Mouse (Mus musculus): ENCODE results near the gene Ephb2. TPM values are rescaled to one million over a fixed set of nuclear protein-coding genes. Genes with fewer than 3 reads are reported as not detected.

The Ephb2 gene
- total and polyA plus RNA-seq, 3 experiments = 0.08 to 0.34 (median 0.33) TPM

DNA sequence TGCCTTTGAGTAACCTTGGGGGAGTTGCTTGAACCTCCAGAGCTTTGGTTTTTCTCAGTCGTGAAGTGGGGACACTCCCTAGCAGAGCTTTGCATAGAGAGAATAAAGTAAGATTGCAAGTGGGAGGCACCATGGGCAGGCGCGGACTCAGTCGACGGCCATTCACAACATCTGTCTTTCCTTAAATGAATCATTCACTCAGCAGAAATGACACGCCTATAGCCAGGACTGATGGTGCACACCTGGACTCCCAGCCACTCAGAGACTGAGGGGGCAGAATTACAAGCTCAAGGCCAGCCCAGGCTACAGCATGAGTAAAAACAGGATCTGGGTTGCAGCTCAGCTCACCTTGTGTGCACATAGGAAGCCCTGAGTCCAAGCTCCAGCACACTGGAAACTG is 121.3 kb downstream of the Ephb2 start:
- Histone ChIP-seq H3K27me3 (ENCODE audit: insufficient read depth, low read length) (peaks cover 2% of the 10 kb centered on the region; the same call in 1 of the 2 replicates), H3K9me3 (replicated peaks) (no peaks in the 10 kb centered on the region), H3K4me3 (ENCODE audit: low read depth, low read length) (no peak overlapping the region), H3K36me3 (replicated peaks) (no peaks in the 10 kb centered on the region), H3K4me1 (ENCODE audit: insufficient read depth, low read depth, low read length) (peaks cover 19% of the 10 kb centered on the region)
- ATAC-seq (ENCODE audit: extremely low read depth, insufficient number of reproducible peaks, low FRiP score, poor library complexity, severe bottlenecking) = no peak
- no peak for DNase-seq (ENCODE audit: low spot score)
- no peak for TF ChIP-seq TAL1 (conservative IDR thresholded peaks at IDR 0.05; ENCODE audit: low read depth, low read length)
- no peak for TF ChIP-seq CTCF (IDR thresholded peaks at IDR 0.05; ENCODE audit: low read depth, low read length)
- TF ChIP-seq POLR2AphosphoS5 (IDR thresholded peaks at IDR 0.05; ENCODE audit: insufficient replicate concordance, low read depth, low read length) = no peak
- TF ChIP-seq GATA2 (IDR thresholded peaks at IDR 0.05; ENCODE audit: borderline replicate concordance, low read depth, low read length) = no peak

GRCm38 (mm10) chr4:136713889-136714288 is 121.9 kb downstream of the Ephb2 start:
- Histone ChIP-seq H3K4me3 (ENCODE audit: low read depth, low read length) (no peak overlapping the region), H3K27me3 (ENCODE audit: insufficient read depth, low read length) (peaks cover 2% of the 10 kb centered on the region; the same call in 1 of the 2 replicates), H3K9me3 (replicated peaks) (no peaks in the 10 kb centered on the region), H3K4me1 (ENCODE audit: insufficient read depth, low read depth, low read length) (peaks cover 21% of the 10 kb centered on the region), H3K36me3 (replicated peaks) (no peaks in the 10 kb centered on the region)
- DNase-seq (ENCODE audit: low spot score) (no peak), ATAC-seq (ENCODE audit: extremely low read depth, insufficient number of reproducible peaks, low FRiP score, poor library complexity, severe bottlenecking) (no peak)
- TF ChIP-seq GATA1 (IDR thresholded peaks at IDR 0.05; ENCODE audit: borderline replicate concordance, low read length) (no peak), CTCF (IDR thresholded peaks at IDR 0.05; ENCODE audit: low read depth, low read length) (no peak), TAL1 (conservative IDR thresholded peaks at IDR 0.05; ENCODE audit: low read depth, low read length) (no peak), POLR2AphosphoS5 (IDR thresholded peaks at IDR 0.05; ENCODE audit: insufficient replicate concordance, low read depth, low read length) (no peak), GATA2 (IDR thresholded peaks at IDR 0.05; ENCODE audit: borderline replicate concordance, low read depth, low read length) (no peak)

GRCm38 (mm10) chr4:136713431-136713830 is 122.4 kb downstream of the Ephb2 start:
- no peak for DNase-seq (ENCODE audit: low spot score)
- Histone ChIP-seq H3K36me3 (replicated peaks) (no peaks in the 10 kb centered on the region), H3K27me3 (ENCODE audit: insufficient read depth, low read length) (peaks cover 2% of the 10 kb centered on the region; the same call in 1 of the 2 replicates), H3K9me3 (replicated peaks) (no peaks in the 10 kb centered on the region), H3K4me1 (ENCODE audit: insufficient read depth, low read depth, low read length) (peaks cover 21% of the 10 kb centered on the region), H3K4me3 (ENCODE audit: low read depth, low read length) (no peak overlapping the region)
- ATAC-seq (ENCODE audit: extremely low read depth, insufficient number of reproducible peaks, low FRiP score, poor library complexity, severe bottlenecking) = no peak
- no peak for TF ChIP-seq POLR2AphosphoS5 (IDR thresholded peaks at IDR 0.05; ENCODE audit: insufficient replicate concordance, low read depth, low read length)
- no peak for TF ChIP-seq TAL1 (conservative IDR thresholded peaks at IDR 0.05; ENCODE audit: low read depth, low read length)
- TF ChIP-seq CTCF (IDR thresholded peaks at IDR 0.05; ENCODE audit: low read depth, low read length) = no peak
- TF ChIP-seq GATA2 (IDR thresholded peaks at IDR 0.05; ENCODE audit: borderline replicate concordance, low read depth, low read length) = no peak
- TF ChIP-seq GATA1 (IDR thresholded peaks at IDR 0.05; ENCODE audit: borderline replicate concordance, low read length) = no peak

DNA sequence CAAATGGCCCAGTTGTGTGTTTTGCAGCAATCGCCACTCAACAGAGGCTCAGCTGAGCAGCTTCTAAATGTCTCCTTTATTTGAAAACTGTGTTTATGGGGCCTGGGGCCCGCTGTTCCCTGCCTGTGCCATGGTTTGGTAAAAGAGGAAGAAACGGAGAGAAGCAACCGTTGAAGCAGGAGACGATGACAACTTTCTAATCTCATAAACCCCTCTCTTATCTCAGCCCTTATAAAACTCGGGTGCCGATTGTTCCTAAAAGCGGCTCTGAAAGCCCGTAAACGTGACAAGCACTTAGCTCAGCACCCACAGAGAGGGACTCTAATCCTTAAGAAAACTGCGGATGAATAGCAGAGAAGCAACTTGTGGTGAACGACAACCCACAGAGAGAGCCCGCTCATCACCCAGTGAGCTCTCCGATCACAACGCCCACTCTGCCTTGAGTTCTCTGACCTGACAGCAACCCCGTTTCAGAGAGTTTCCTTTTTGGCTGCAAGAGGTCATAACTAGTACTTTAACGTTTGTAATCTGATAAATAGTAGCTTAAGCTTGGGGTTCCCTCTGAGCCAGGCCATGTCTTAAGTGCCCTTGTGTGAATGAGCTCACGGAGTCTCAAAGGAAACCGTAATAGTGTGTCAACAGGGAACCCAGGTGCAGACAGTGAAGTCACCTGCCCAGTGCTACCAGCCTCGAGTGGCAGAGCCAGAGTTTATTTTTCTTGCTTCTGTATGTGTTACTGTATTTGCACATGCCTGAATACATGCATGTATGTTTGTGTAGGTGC is 123.6 kb downstream of the Ephb2 start:
- ATAC-seq (ENCODE audit: extremely low read depth, insufficient number of reproducible peaks, low FRiP score, poor library complexity, severe bottlenecking) (peak; percentile 65), DNase-seq (ENCODE audit: low spot score) (no peak)
- TF ChIP-seq GATA1 (IDR thresholded peaks at IDR 0.05; ENCODE audit: borderline replicate concordance, low read length) (no peak), GATA2 (IDR thresholded peaks at IDR 0.05; ENCODE audit: borderline replicate concordance, low read depth, low read length) (no peak), POLR2AphosphoS5 (IDR thresholded peaks at IDR 0.05; ENCODE audit: insufficient replicate concordance, low read depth, low read length) (no peak), TAL1 (conservative IDR thresholded peaks at IDR 0.05; ENCODE audit: low read depth, low read length) (no peak), CTCF (IDR thresholded peaks at IDR 0.05; ENCODE audit: low read depth, low read length) (no peak)
- Histone ChIP-seq H3K4me1 (ENCODE audit: insufficient read depth, low read depth, low read length) (peaks cover 21% of the 10 kb centered on the region), H3K36me3 (replicated peaks) (no peaks in the 10 kb centered on the region), H3K9me3 (replicated peaks) (no peaks in the 10 kb centered on the region), H3K4me3 (ENCODE audit: low read depth, low read length) (no peak overlapping the region), H3K27me3 (ENCODE audit: insufficient read depth, low read length) (peaks cover 2% of the 10 kb centered on the region; the same call in 1 of the 2 replicates)

DNA sequence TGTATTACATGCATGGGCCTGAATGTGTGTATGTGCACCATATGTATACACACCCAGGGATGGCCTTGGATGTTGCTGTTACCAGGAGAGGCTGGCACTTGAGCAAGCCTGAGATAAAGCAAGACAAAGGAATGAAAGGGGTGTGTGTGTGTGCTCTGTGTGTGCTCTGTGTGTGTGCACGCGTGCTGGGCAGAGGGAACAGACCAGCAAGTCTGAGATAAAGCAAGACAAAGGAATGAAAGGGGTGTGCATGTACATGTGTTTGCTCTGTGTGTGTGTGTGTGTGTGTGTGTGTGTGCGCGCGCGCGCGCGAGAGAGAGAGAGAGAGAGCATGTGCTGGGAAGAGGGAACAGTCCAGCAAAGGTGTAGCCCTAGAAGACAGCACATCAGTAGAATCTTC is 125.4 kb downstream of the Ephb2 start:
- Histone ChIP-seq H3K36me3 (replicated peaks) (no peaks in the 10 kb centered on the region), H3K4me1 (ENCODE audit: insufficient read depth, low read depth, low read length) (peaks cover 21% of the 10 kb centered on the region), H3K9me3 (replicated peaks) (no peaks in the 10 kb centered on the region), H3K4me3 (ENCODE audit: low read depth, low read length) (no peak overlapping the region), H3K27me3 (ENCODE audit: insufficient read depth, low read length) (peaks cover 2% of the 10 kb centered on the region; the same call in 1 of the 2 replicates)
- ATAC-seq (ENCODE audit: extremely low read depth, insufficient number of reproducible peaks, low FRiP score, poor library complexity, severe bottlenecking) = no peak
- TF ChIP-seq GATA1 (IDR thresholded peaks at IDR 0.05; ENCODE audit: borderline replicate concordance, low read length) = no peak
- no peak for DNase-seq (ENCODE audit: low spot score)

- no peak for TF ChIP-seq CTCF (IDR thresholded peaks at IDR 0.05; ENCODE audit: low read depth, low read length)
- TF ChIP-seq POLR2AphosphoS5 (IDR thresholded peaks at IDR 0.05; ENCODE audit: insufficient replicate concordance, low read depth, low read length) = no peak
- TF ChIP-seq GATA1 (IDR thresholded peaks at IDR 0.05; ENCODE audit: borderline replicate concordance, low read length) = no peak
- TF ChIP-seq GATA2 (IDR thresholded peaks at IDR 0.05; ENCODE audit: borderline replicate concordance, low read depth, low read length) = no peak
- TF ChIP-seq TAL1 (conservative IDR thresholded peaks at IDR 0.05; ENCODE audit: low read depth, low read length) = no peak
- DNase-seq (ENCODE audit: low spot score) (no peak), ATAC-seq (ENCODE audit: extremely low read depth, insufficient number of reproducible peaks, low FRiP score, poor library complexity, severe bottlenecking) (no peak)
- Histone ChIP-seq H3K27me3 (ENCODE audit: insufficient read depth, low read length) (peaks cover 4% of the 10 kb centered on the region; the same call in 1 of the 2 replicates), H3K9me3 (replicated peaks) (no peaks in the 10 kb centered on the region), H3K36me3 (replicated peaks) (no peaks in the 10 kb centered on the region), H3K4me3 (ENCODE audit: low read depth, low read length) (no peak overlapping the region), H3K4me1 (ENCODE audit: insufficient read depth, low read depth, low read length) (peaks cover 21% of the 10 kb centered on the region)
Observed at GRCm38 (mm10) chr4:136708956-136709355, 126.8 kb downstream of the Ephb2 start.
